Mouse (Mus musculus): ENCODE measurements around the gene Nup98.

Nup98 gene

GRCm38 (mm10) chr7:102116579-102117331, 93.2 kb downstream of the Nup98 start, which contains the start of gene Chrna10:
Gene Chrna10, minus strand, starts transcription at chr7:102116828.
- no peak for DNase-seq (ENCODE audit: low spot score in 2 of 2)

DNA sequence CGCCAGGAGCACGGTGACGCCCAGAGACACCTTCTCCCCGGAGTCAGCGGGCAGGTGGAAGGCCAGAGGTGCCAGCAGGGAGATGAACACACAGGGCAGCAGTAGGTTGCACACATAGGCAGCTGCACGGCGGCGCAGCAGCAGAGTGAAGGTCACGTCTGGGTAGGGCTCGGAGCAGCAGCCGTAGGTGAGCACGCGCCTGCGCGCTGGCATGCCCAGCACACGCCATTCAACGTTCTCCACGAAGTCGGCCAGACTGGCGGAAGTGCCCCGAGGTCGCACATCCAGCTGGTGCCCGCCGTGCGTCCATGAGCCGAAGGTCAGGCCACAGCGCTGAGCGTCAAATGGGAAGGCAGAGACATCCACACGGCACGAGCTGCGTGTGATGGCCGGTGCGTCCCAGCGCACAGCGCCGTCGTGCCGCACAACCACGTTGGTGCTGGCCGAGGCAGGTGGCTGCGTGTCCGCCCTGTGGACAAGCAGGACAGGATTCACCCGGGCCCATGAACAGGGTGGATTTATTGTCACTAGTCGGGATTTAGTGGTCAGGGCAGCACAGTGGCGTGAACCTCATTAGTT, 96.7 kb downstream of the Nup98 start:
- DNase-seq (ENCODE audit: low spot score in 2 of 2): no peak

DNA sequence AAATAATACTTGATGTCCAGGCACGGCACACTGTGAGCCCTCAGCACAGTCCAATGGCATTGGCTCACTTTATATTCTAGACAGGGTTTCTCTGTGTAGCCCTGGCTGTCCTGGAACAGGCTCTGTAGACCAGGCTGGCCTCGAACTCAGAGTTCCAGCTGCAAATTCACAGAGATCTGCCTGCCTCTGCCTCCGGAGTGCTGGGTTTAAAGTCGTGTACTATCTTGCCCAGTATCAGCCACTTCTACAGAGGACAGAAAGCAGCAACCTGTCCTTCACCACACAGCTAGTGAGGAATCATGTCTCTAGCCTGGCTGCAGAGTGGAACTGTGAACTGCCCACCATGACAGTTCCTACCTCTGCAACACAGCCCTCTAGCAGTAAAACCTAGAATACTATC, 100.2 kb downstream of the Nup98 start:
- no peak for DNase-seq (ENCODE audit: low spot score in 2 of 2)

DNA sequence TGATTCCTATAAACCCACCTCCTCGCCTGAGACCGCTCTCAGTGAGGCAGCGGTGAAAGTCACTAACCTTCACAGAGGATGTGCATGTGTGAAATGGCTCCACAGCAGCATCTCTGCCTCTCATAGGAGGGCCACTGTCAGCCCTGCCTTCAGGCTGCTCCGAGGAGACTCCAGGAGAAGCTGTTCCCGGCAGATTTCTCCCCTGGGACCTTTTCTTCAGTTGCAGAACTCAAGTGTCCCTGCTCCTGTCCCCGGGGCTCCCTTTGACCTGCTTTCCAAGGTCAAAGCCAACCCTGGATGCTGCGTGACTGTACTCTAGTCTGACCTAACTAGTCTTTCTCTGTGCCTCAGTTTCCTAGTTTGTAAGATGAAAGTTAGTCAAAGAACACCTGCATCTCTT, 100.8 kb downstream of the Nup98 start, which contains the start of gene Art5:
TSS of gene Art5 (minus strand) at position 319 of the 400 bp plus-strand sequence.
- DNase-seq (ENCODE audit: low spot score in 2 of 2): no peak

- DNase-seq (ENCODE audit: low spot score in 2 of 2): no peak
These were observed 101.8 kb downstream of the Nup98 start for GRCm38 (mm10) chr7:102108206-102108605.

- peak in 1 of 2 experiments; percentile 32 for DNase-seq (ENCODE audit: low spot score in 2 of 2)
These were observed 103.3 kb downstream of the Nup98 start for GRCm38 (mm10) chr7:102106700-102107141.

- DNase-seq (ENCODE audit: low spot score in 2 of 2): no peak
These were observed 105.8 kb downstream of the Nup98 start for GRCm38 (mm10) chr7:102104126-102104525.

DNA sequence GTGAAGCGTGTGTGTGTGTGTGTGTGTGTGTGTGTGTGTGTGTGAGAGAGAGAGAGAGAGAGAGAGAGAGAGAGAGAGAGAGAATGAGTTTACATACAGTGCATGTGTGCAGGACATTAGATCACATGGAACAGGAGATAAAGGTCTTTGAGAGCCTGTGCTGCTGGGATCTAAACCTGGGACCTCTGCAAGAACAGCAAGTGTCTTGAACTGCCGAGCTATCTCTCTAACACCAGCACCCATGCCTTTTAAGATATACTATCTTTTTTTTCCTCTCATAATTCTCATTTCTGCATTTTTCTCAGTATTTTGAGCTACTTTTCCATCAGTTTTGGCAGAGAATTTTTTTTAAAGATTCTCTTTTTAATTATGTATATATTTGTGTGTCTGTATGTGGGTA, 106.4 kb downstream of the Nup98 start:
- no peak for DNase-seq (ENCODE audit: low spot score in 2 of 2)

- no peak for DNase-seq (ENCODE audit: low spot score in 2 of 2)
These were observed 107.3 kb downstream of the Nup98 start for GRCm38 (mm10) chr7:102102696-102103095.

DNA sequence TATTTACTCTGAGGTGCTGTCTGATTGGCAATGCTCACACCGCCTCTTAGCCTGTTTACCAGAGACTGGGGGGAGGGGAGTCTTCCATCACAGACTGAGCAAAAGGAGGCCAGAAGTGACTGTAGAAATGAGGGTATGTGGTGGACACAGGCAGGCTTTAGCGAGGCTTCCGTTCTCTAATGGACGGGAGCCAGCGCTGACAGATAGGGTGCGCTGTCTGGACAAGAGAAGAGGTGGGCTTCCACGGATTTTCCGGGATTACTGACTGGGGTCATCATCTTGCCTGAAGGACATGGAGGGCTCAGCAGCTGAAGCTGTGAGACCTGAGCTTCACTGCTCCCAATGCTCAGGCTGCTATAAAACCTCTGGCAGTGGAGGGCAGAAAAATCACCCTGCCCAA, 107.7 kb downstream of the Nup98 start:
- DNase-seq (ENCODE audit: low spot score in 2 of 2): no peak

DNA sequence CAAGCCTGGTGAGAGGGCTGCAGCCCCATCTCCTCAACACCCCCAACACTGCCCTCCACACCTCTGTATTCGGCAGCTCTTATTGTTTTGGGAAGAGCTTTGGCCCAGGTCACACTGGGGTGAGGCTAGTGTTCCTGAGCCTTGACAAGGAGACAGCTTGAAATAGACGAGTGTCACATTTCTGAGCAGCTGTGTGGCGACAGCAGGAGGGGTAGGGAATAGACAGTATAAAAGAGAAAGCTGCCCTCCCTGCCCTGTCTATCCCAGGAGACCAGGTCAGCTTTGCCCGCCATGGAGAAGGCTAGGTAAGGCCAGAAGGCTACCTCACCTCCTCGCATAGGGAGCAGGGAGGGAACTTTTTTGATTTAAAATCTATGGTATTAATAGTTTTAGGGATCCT, 108.5 kb downstream of the Nup98 start, which contains the start of gene Art1:
TSS of gene Art1 (plus strand) at position 257 of the 400 bp plus-strand sequence.
- DNase-seq (ENCODE audit: low spot score in 2 of 2): no peak

GRCm38 (mm10) chr7:102100868-102101267, 109.1 kb downstream of the Nup98 start:
- DNase-seq (ENCODE audit: low spot score in 2 of 2): no peak

- peak in 1 of 2 experiments; percentile 63 for DNase-seq (ENCODE audit: low spot score in 2 of 2)
These were observed 110.0 kb downstream of the Nup98 start for GRCm38 (mm10) chr7:102099760-102100661.

GRCm38 (mm10) chr7:102087336-102087735, 122.6 kb downstream of the Nup98 start:
- no peak for DNase-seq (ENCODE audit: low spot score in 2 of 2)

DNA sequence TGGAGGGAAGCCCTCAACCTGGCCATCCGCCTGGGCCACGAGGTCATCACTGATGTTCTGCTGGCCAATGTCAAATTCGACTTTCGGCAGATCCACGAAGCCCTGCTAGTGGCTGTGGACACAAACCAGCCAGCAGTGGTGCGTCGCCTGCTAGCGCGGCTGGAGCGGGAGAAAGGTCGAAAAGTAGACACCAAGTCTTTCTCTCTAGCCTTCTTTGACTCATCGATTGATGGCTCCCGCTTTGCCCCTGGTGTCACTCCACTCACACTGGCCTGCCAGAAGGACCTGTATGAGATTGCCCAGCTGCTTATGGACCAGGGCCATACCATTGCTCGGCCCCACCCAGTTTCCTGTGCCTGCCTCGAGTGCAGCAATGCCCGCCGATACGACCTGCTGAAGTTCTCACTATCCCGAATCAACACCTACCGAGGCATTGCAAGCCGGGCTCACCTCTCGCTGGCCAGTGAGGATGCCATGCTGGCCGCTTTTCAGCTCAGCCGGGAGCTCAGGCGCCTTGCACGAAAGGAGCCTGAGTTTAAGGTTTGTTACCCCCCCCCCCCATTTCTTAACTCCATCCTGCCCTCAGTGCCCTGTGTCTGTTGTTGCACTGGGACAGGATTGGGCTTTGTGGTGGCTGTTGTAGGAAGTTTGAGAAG, 125.8 kb downstream of the Nup98 start:
- DNase-seq (ENCODE audit: low spot score in 2 of 2): no peak

DNA sequence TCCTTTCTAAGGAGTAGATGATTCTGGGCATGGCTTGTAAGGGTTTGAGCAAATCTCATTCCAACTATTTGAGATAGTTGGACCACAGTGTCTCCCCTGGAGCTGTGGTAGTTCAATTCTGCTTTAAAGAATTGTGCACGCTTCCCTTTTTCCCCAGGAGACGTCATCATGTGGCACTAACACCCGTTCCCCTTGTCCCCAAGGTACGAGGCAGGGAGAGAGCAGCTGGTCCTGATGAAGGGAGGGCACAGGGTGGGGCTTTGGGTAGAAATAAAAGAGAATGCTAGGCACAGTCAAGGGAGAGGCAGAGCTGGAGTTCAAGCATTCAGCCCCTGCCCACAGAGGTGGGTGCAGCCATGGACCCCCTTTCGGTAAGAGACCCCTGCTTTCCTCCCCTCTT, 127.2 kb downstream of the Nup98 start, which contains the start of gene Trpc2:
TSS of gene Trpc2 (plus strand) at position 301 of the 400 bp plus-strand sequence.
- DNase-seq (ENCODE audit: low spot score in 2 of 2): no peak

DNA sequence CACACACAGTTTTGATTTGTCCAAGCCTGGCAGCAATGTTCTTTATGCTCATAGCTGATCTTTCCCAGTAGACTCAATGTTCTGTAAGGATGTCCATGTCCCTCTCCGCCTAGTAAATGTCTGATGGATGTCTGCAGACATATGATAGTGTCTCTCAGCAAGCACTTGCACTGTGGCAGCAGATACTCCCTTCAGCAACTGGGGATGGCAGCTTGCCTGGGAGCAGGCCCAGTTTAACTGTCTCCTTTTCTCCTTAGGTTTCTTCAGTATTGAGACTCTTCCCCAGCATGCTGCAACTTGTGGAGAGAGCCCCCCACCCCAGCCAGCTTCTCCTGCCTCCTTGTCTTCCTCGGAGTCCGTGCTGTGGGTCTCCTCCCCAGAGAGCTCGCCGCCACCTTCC, 128.2 kb downstream of the Nup98 start:
- DNase-seq (ENCODE audit: low spot score in 2 of 2): no peak

DNA sequence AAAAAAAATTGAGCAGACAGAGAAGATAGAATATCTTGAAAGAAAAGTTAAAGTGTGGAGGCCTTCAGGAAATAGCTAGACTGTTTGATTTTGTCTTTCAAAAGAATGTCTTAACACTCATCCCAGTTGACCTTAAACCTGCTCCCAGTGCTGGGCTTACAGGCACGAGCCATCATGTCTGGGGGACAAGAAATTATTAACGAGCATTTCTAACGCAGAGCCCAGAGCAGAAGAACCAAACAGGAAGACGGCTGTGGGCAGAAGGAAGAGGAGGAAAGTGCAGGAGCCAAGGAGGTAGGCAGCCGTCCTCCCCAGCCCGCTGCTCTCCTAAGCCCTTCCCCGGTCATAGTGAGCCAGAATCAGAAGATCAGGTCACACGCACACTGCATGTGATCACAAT, 129.7 kb downstream of the Nup98 start:
- no peak for DNase-seq (ENCODE audit: low spot score in 2 of 2)

DNA sequence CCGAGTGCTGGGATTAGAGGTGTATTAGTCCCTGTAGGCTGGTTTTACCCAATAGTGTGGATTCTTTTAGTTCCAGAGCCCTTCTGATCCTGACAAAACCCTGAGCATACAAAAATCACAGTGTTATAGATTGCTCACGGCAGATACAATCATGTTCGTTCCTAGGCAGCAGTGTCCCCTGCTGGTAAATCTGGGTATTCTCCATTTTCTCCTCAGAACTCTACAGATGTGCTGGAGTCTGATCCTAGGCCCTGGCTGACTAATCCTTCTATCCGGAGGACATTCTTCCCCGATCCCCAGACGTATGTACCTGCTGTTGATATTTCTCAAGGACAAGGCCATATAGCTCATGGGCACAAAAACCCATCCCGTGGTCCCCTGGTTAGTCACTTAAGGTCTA, 131.5 kb downstream of the Nup98 start:
- DNase-seq (ENCODE audit: low spot score in 2 of 2): peak in 1 of 2 experiments; percentile 47

DNA sequence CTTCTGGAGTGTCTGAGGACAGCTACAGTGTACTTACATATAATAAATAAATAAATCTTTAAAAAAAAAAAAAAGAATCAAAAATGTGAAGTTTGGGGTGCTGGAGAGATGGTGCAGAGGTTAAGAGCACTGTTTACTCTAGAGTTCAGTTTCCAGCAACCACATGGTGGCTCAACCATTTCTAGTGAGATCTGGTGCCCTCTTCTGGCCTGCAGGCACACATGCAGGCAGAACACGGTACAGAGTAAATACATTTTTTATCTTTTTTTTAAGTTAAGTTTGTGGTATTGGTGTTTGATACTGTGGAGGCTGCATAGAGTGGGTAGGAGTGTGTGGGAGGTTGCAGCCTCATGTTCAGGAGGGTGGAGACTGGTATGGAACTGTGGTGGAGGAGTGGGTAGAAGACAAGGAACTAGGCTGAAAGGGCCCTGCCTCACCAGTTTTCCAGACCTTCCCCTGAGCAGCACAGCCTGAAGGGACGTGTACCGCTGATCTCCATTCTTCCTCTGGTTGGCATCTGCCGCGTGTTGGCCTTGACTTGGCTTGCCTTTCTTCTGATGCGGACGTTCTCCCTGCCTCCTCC, 133.2 kb downstream of the Nup98 start:
- peak in 1 of 2 experiments; percentile 62 for DNase-seq (ENCODE audit: low spot score in 2 of 2)
